Mouse (Mus musculus): Measurements from ENCODE around the gene Dnajb2. TPM values are rescaled to one million over a fixed set of nuclear protein-coding genes. Genes with fewer than 3 reads are reported as not detected.

Dnajb2 gene
- polyA plus RNA-seq, 1 experiment from 2014 or later, result 31.3 TPM

GRCm38 (mm10) chr1:75225473-75225872 is 10.7 kb upstream of the Dnajb2 start:
- Histone ChIP-seq H3K4me2 (ENCODE audit: low read length) (no peak overlapping the region), H3K4me3 (replicated peaks; ENCODE audit: low read depth, low read length) (no peak overlapping the region), H3K27ac (no peak overlapping the region), H3K27me3 (ENCODE audit: insufficient read depth, low read length) (no peaks in the 10 kb centered on the region), H3K9ac (ENCODE audit: low read depth, low read length) (no peak overlapping the region), H3K4me1 (replicated peaks; ENCODE audit: insufficient read depth, low read length) (no peaks in the 10 kb centered on the region), H3K9me3 (replicated peaks; ENCODE audit: low read length) (no peaks in the 10 kb centered on the region), H3K36me3 (ENCODE audit: insufficient read depth, low read length) (no peaks in the 10 kb centered on the region)
- DNase-seq (ENCODE audit: low spot score), result no peak
- no peak for ATAC-seq (replicated peaks; ENCODE audit: low FRiP score, low read depth)
- WGBS, result 62% methylated on average over 3 of the region's 3 CpGs
- TF ChIP-seq CTCF (IDR thresholded peaks at IDR 0.05; ENCODE audit: low read depth), result no peak

GRCm38 (mm10) chr1:75226138-75226537 is 10.1 kb upstream of the Dnajb2 start:
- no peak overlapping the region for H3K4me2 ChIP-seq (ENCODE audit: low read length)
- DNase-seq (ENCODE audit: low spot score) (no peak), ATAC-seq (replicated peaks; ENCODE audit: low FRiP score, low read depth) (no peak)
- no peaks in the 10 kb centered on the region for H3K4me1 ChIP-seq (replicated peaks; ENCODE audit: insufficient read depth, low read length)
- 41% methylated on average over 2 of the region's 2 CpGs for WGBS
- H3K9ac ChIP-seq (ENCODE audit: low read depth, low read length), result no peak overlapping the region
- no peaks in the 10 kb centered on the region for H3K27me3 ChIP-seq (ENCODE audit: insufficient read depth, low read length)
- no peaks in the 10 kb centered on the region for H3K9me3 ChIP-seq (replicated peaks; ENCODE audit: low read length)
- H3K4me3 ChIP-seq (replicated peaks; ENCODE audit: low read depth, low read length), result no peak overlapping the region
- H3K36me3 ChIP-seq (ENCODE audit: insufficient read depth, low read length), result no peaks in the 10 kb centered on the region
- TF ChIP-seq CTCF (IDR thresholded peaks at IDR 0.05; ENCODE audit: low read depth), result no peak
- no peak overlapping the region for H3K27ac ChIP-seq

GRCm38 (mm10) chr1:75227653-75228052 is 8.6 kb upstream of the Dnajb2 start:
- no peaks in the 10 kb centered on the region for H3K9me3 ChIP-seq (replicated peaks; ENCODE audit: low read length)
- no peak for DNase-seq (ENCODE audit: low spot score)
- no peak overlapping the region for H3K27ac ChIP-seq
- no peaks in the 10 kb centered on the region for H3K27me3 ChIP-seq (ENCODE audit: insufficient read depth, low read length)
- 76% methylated on average over 1 of the region's 1 CpGs for WGBS
- no peaks in the 10 kb centered on the region for H3K36me3 ChIP-seq (ENCODE audit: insufficient read depth, low read length)
- no peak overlapping the region for H3K9ac ChIP-seq (ENCODE audit: low read depth, low read length)
- H3K4me1 ChIP-seq (replicated peaks; ENCODE audit: insufficient read depth, low read length), result no peaks in the 10 kb centered on the region
- no peak for ATAC-seq (replicated peaks; ENCODE audit: low FRiP score, low read depth)
- H3K4me2 ChIP-seq (ENCODE audit: low read length), result no peak overlapping the region
- TF ChIP-seq CTCF (IDR thresholded peaks at IDR 0.05; ENCODE audit: low read depth), result no peak
- no peak overlapping the region for H3K4me3 ChIP-seq (replicated peaks; ENCODE audit: low read depth, low read length)

GRCm38 (mm10) chr1:75229158-75229557 is 7.0 kb upstream of the Dnajb2 start:
- TF ChIP-seq CTCF (IDR thresholded peaks at IDR 0.05; ENCODE audit: low read depth), result no peak
- Histone ChIP-seq H3K27me3 (ENCODE audit: insufficient read depth, low read length) (no peaks in the 10 kb centered on the region), H3K36me3 (ENCODE audit: insufficient read depth, low read length) (no peaks in the 10 kb centered on the region), H3K9me3 (replicated peaks; ENCODE audit: low read length) (no peaks in the 10 kb centered on the region), H3K27ac (no peak overlapping the region), H3K4me1 (replicated peaks; ENCODE audit: insufficient read depth, low read length) (no peaks in the 10 kb centered on the region), H3K4me3 (replicated peaks; ENCODE audit: low read depth, low read length) (no peak overlapping the region), H3K9ac (ENCODE audit: low read depth, low read length) (no peak overlapping the region), H3K4me2 (ENCODE audit: low read length) (no peak overlapping the region)
- DNase-seq (ENCODE audit: low spot score), result no peak
- ATAC-seq (replicated peaks; ENCODE audit: low FRiP score, low read depth), result no peak
- WGBS, result 61% methylated on average over 4 of the region's 4 CpGs

- Histone ChIP-seq H3K4me1 (replicated peaks; ENCODE audit: insufficient read depth, low read length) (no peaks in the 10 kb centered on the region), H3K36me3 (ENCODE audit: insufficient read depth, low read length) (no peaks in the 10 kb centered on the region), H3K4me2 (ENCODE audit: low read length) (no peak overlapping the region), H3K4me3 (replicated peaks; ENCODE audit: low read depth, low read length) (no peak overlapping the region), H3K27ac (no peak overlapping the region), H3K9ac (ENCODE audit: low read depth, low read length) (no peak overlapping the region), H3K9me3 (replicated peaks; ENCODE audit: low read length) (no peaks in the 10 kb centered on the region), H3K27me3 (ENCODE audit: insufficient read depth, low read length) (no peaks in the 10 kb centered on the region)
- WGBS, result 70% methylated on average over 7 of the region's 7 CpGs
- DNase-seq (ENCODE audit: low spot score) (no peak), ATAC-seq (replicated peaks; ENCODE audit: low FRiP score, low read depth) (no peak)
- TF ChIP-seq CTCF (IDR thresholded peaks at IDR 0.05; ENCODE audit: low read depth), result no peak
Measured at GRCm38 (mm10) chr1:75230335-75230994, 5.7 kb upstream of the Dnajb2 start.

GRCm38 (mm10) chr1:75231224-75231623 is 5.0 kb upstream of the Dnajb2 start:
- Histone ChIP-seq H3K27me3 (ENCODE audit: insufficient read depth, low read length) (no peaks in the 10 kb centered on the region), H3K4me1 (replicated peaks; ENCODE audit: insufficient read depth, low read length) (no peaks in the 10 kb centered on the region; the same call in 1 of the 2 replicates), H3K9ac (ENCODE audit: low read depth, low read length) (no peak overlapping the region), H3K27ac (no peak overlapping the region), H3K36me3 (ENCODE audit: insufficient read depth, low read length) (no peaks in the 10 kb centered on the region), H3K4me3 (replicated peaks; ENCODE audit: low read depth, low read length) (no peak overlapping the region), H3K4me2 (ENCODE audit: low read length) (no peak overlapping the region), H3K9me3 (replicated peaks; ENCODE audit: low read length) (no peaks in the 10 kb centered on the region)
- WGBS, result 71% methylated on average over 4 of the region's 4 CpGs
- ATAC-seq (replicated peaks; ENCODE audit: low FRiP score, low read depth), result no peak
- TF ChIP-seq CTCF (IDR thresholded peaks at IDR 0.05; ENCODE audit: low read depth), result no peak
- no peak for DNase-seq (ENCODE audit: low spot score)

- Histone ChIP-seq H3K27ac (no peak within 1 kb of the TSS), H3K9ac (ENCODE audit: low read depth, low read length) (no peak within 1 kb of the TSS), H3K4me3 (replicated peaks; ENCODE audit: low read depth, low read length) (no peak within 1 kb of the TSS), H3K36me3 (ENCODE audit: insufficient read depth, low read length) (no peaks in the 10 kb centered on the region), H3K4me2 (ENCODE audit: low read length) (no peak within 1 kb of the TSS), H3K27me3 (ENCODE audit: insufficient read depth, low read length) (no peaks in the 10 kb centered on the region), H3K9me3 (replicated peaks; ENCODE audit: low read length) (no peaks in the 10 kb centered on the region), H3K4me1 (replicated peaks; ENCODE audit: insufficient read depth, low read length) (no peaks in the 10 kb centered on the region; the same call in 1 of the 2 replicates)
- whole genome bisulfite sequencing, result 70% methylated on average over 5 of the region's 5 CpGs
- DNase-seq (ENCODE audit: low spot score), result no peak
- TF ChIP-seq CTCF (IDR thresholded peaks at IDR 0.05; ENCODE audit: low read depth), result no peak
- no peak for ATAC-seq (replicated peaks; ENCODE audit: low FRiP score, low read depth)
Measured at GRCm38 (mm10) chr1:75231664-75232152, 4.5 kb upstream of the Dnajb2 start, which contains the start of gene A630095N17Rik. Gene A630095N17Rik, minus strand, starts transcription at chr1:75232102.
